In the genomic region with DNA sequence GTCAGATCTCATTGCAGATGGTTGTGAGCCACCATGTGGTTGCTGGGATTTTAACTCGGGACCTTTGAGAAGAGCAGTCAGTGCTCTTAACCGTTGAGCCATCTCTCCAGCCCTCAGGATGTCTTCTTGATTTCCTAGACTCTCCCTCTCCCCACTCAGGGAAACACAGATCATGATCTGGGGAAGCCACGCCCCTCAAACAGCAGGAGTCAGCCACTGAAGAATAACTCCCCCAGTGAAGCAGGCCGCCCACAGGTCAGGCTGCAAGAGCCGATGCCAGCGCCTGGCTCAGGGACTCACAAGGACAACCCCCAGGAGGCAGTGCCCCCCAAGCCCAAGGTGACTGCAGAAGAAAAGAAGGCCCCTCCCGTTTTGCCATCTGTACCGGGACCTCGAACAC, we compare ENCODE assay signal across 30 mouse cellular contexts. TPM values are rescaled to one million over a fixed set of nuclear protein-coding genes. Genes with fewer than 3 reads are reported as not detected.
DNase-seq lines count a peak whose midpoint lies in the region; TF ChIP-seq lines count a peak whose summit lies in the region.
"Had no signal": no experiment of that assay in that cellular context is flagged by ENCODE, and none has a peak within 500 bp of the region (broad histone marks: within the 10 kb centered on the region; RNA-seq: fewer than 3 reads in every experiment).

No protein-coding gene starts in this region.

- H3K36me3 ChIP-seq in heart, embryonic 10.5 days = no peaks in the 10 kb centered on the region
- H3K36me3 ChIP-seq: heart, embryonic 12.5 days; hindbrain, embryonic 10.5 days; intestine, embryonic 15.5 days; midbrain, embryonic 13.5 days had no signal

- H3K27me3 ChIP-seq in heart, embryonic 10.5 days (ENCODE audit: insufficient read depth, poor library complexity, severe bottlenecking) = peaks cover 7% of the 10 kb centered on the region; the same call in 1 of the 2 replicates
- H3K27me3 ChIP-seq: forebrain, embryonic 13.5 days; heart, embryonic 12.5 days; intestine, embryonic 15.5 days; midbrain, embryonic 13.5 days had no signal

- no peaks in the 10 kb centered on the region for H3K9me3 ChIP-seq in heart, embryonic 10.5 days
- H3K9me3 ChIP-seq: forebrain, embryonic 13.5 days; heart, embryonic 12.5 days; hindbrain, embryonic 10.5 days; intestine, embryonic 15.5 days; midbrain, embryonic 13.5 days had no signal

- WGBS in heart, embryonic 10.5 days = 24% methylated on average over 9 of the region's 9 CpGs

- peaks cover 22% of the 10 kb centered on the region; the same call in 1 of the 2 replicates for H3K4me1 ChIP-seq in heart, embryonic 10.5 days
- H3K4me1 ChIP-seq: intestine, embryonic 15.5 days had no signal

- no peak overlapping the region for H3K4me3 ChIP-seq in heart, embryonic 10.5 days
- H3K4me3 ChIP-seq in layer of hippocampus, adult 2 months = no peak overlapping the region
- H3K4me3 ChIP-seq: erythroblast, embryonic 14.5 days; forebrain, embryonic 13.5 days; heart, embryonic 12.5 days; hindbrain, embryonic 10.5 days; intestine, embryonic 15.5 days; midbrain, embryonic 13.5 days had no signal

- no peak overlapping the region for H3K27ac ChIP-seq in heart, embryonic 10.5 days
- H3K27ac ChIP-seq in layer of hippocampus, adult 2 months = no peak overlapping the region
- H3K27ac ChIP-seq: forebrain, embryonic 13.5 days; hindbrain, embryonic 10.5 days; intestine, embryonic 15.5 days; midbrain, embryonic 13.5 days had no signal

- TF ChIP-seq CTCF in layer of hippocampus, adult 2 months (conservative IDR thresholded peaks at IDR 0.05) = 0 out of 2 replicates have a peak, but pooled peaks have one; percentile 7

- peak; percentile 75 for DNase-seq in heart, embryonic 10.5 days (ENCODE audit: low spot score)
- DNase-seq in heart, adult 9 months (ENCODE audit: low spot score in 2 of 2) = no peak
- DNase-seq in layer of hippocampus, adult 2 months (ENCODE audit: low spot score in 2 of 2) = no peak
- DNase-seq in layer of hippocampus, postnatal 25 days (ENCODE audit: extremely low spot score in 1 of 2, low spot score in 1 of 2) = no peak
- peak; percentile 64 for DNase-seq in testis, postnatal 10 days (ENCODE audit: low spot score)
- DNase-seq in testis, postnatal 14 days (ENCODE audit: low spot score) = no peak
- DNase-seq in mesoderm, embryonic 11.5 days (ENCODE audit: low read depth, low spot score) = peak; percentile 14
- DNase-seq in right cerebral cortex, postnatal 36 days (ENCODE audit: low spot score in 2 of 2) = no peak
- DNase-seq: adrenal gland, postnatal 14 days; B cell, adult 2 months; cerebellum, adult 9-10 months; heart, postnatal 10 days; kidney, postnatal 14 days; layer of hippocampus, adult 9-11 months; liver, postnatal 0 days; lung, postnatal 10 days had no signal

RNA-seq across cellular contexts. Expression of a gene that starts 8.6 kb away (rescaled TPM):
- 0.05 TPM in 1 of 2 replicates, not detected in the other for polyA plus RNA-seq in heart, embryonic 10.5 days (2016; fragmentation: Nextera tagmentation; extraction: Ambion mirVana)
- not detected for total RNA-seq in layer of hippocampus, adult 2 months (2021)
- total RNA-seq in layer of hippocampus, postnatal 25 days (2021) = under 1 TPM; 0.17 to 0.21 TPM
- total RNA-seq: adrenal gland, postnatal 14 days; CH12.LX; gastrocnemius, adult 8-10 months; granulocyte monocyte progenitor cell, adult 5-6 weeks; heart, postnatal 10 days; megakaryocyte progenitor cell, adult 5-6 weeks; monocyte, adult 5-6 weeks had no signal
- polyA plus RNA-seq: embryonic facial prominence, embryonic 11.5 days; erythroblast, embryonic 14.5 days; heart, embryonic 12.5 days; hindbrain, embryonic 10.5 days; intestine, embryonic 15.5 days; liver, embryonic 11.5 days; liver, postnatal 0 days; midbrain, embryonic 13.5 days; small intestine, adult 2 months had no signal

RNA-seq across cellular contexts. Expression of a gene that starts 18.6 kb away (rescaled TPM):
- 41.9 and 53.4 TPM in 2 replicates for polyA plus RNA-seq in heart, embryonic 10.5 days (2016; fragmentation: Nextera tagmentation; extraction: Ambion mirVana)
- 10 to 100 TPM; 41.6 to 42.2 TPM for total RNA-seq in layer of hippocampus, adult 2 months (2021)
- total RNA-seq in layer of hippocampus, postnatal 25 days (2021) = 10 to 100 TPM; 41.2 to 46.5 TPM

RNA-seq across cellular contexts. Expression of a gene that starts 36.4 kb away (rescaled TPM):
- 4.7 and 6.4 TPM in 2 replicates for polyA plus RNA-seq in heart, embryonic 10.5 days (2016; fragmentation: Nextera tagmentation; extraction: Ambion mirVana)
- 10 to 100 TPM; 83.1 to 89.8 TPM for total RNA-seq in layer of hippocampus, adult 2 months (2021)
- total RNA-seq in layer of hippocampus, postnatal 25 days (2021) = 10 to 100 TPM; 46.3 to 73.9 TPM

RNA-seq across cellular contexts. Expression of a gene that starts 42.9 kb away (rescaled TPM):
- 36.6 and 39.0 TPM in 2 replicates for polyA plus RNA-seq in heart, embryonic 10.5 days (2016; fragmentation: Nextera tagmentation; extraction: Ambion mirVana)
- 10 to 100 TPM; 49.7 to 54.3 TPM for total RNA-seq in layer of hippocampus, adult 2 months (2021)
- total RNA-seq in layer of hippocampus, postnatal 25 days (2021) = 10 to 100 TPM; 51.7 to 58.6 TPM

RNA-seq across cellular contexts. Expression of a gene that starts 51.0 kb away (rescaled TPM):
- 16.3 and 21.8 TPM in 2 replicates for polyA plus RNA-seq in heart, embryonic 10.5 days (2016; fragmentation: Nextera tagmentation; extraction: Ambion mirVana)
- 10 to 100 TPM; 21.2 to 22.8 TPM for total RNA-seq in layer of hippocampus, adult 2 months (2021)
- total RNA-seq in layer of hippocampus, postnatal 25 days (2021) = 10 to 100 TPM; 25.2 to 25.8 TPM

Comparison
In these comparisons a context has a peak if more than half of its experiments do, and no peak if none do; other contexts are left out.
1. DNase-seq: peak in heart, embryonic 10.5 days (single experiment), testis, postnatal 10 days (single experiment) and mesoderm, embryonic 11.5 days (single experiment); none in heart, adult 9 months (0 of 2), layer of hippocampus, adult 2 months (0 of 2), layer of hippocampus, postnatal 25 days (0 of 2), testis, postnatal 14 days (single experiment) and right cerebral cortex, postnatal 36 days (0 of 2).